Mouse (Mus musculus): ENCODE measurements around the gene Gpr68.

The Gpr68 gene

GRCm38 (mm10) chr12:100837208-100837607, 70.8 kb downstream of the Gpr68 start:
- no peak for DNase-seq (ENCODE audit: extremely low read depth, insufficient read length, low spot score)

- DNase-seq (ENCODE audit: extremely low read depth, insufficient read length, low spot score): no peak
These were observed 76.2 kb downstream of the Gpr68 start for GRCm38 (mm10) chr12:100831629-100832325.

GRCm38 (mm10) chr12:100831021-100831420, 77.0 kb downstream of the Gpr68 start:
- peak; percentile 12 for DNase-seq (ENCODE audit: extremely low read depth, insufficient read length, low spot score)

Measured in 3134 (cell line).